Mouse (Mus musculus) embryonic facial prominence, embryonic 11.5 days (tissue): ENCODE measurements at regions not wholly inside any gene's neighbourhood (a gene's known extent, or its start where the extent isn't known, plus 50 kb on each side); places are given as distances from the start of the nearest gene placed in this dataset.

Experiments
- ATAC-seq: fragments of 200-750 bp; cut with Nextera tagmentation; replicated peaks from 2 replicates; pipeline ENCODE4 v1.8.0; 2017; ENCODE audit warnings: low read depth; ENCODE audit not compliant: insufficient number of reproducible peaks, low FRiP score, low TSS enrichment
- DNase-seq: peaks from one replicate; pipeline ENCODE4 v3.0.0-alpha.2; 2015; ENCODE audit warnings: low spot score
- H3K27ac ChIP-seq: fragments of 300-500 bp; sonication (generic); replicated peaks from 2 replicates; pipeline ENCODE4 v1.5.1; 2014; ENCODE audit warnings: mild to moderate bottlenecking, low read depth, low read length, control low read depth
- H3K27me3 ChIP-seq: fragments of 300-500 bp; sonication (generic); 2 replicates; pipeline ENCODE4 v1.6.1; 2014; ENCODE audit warnings: mild to moderate bottlenecking, low read length, moderate library complexity, mixed read lengths; ENCODE audit not compliant: control insufficient read depth, insufficient read depth
- H3K36me3 ChIP-seq: fragments of 300-500 bp; sonication (generic); replicated peaks from 2 replicates; pipeline ENCODE4 v1.6.1; 2014; ENCODE audit warnings: low read depth, mild to moderate bottlenecking, low read length, moderate library complexity, mixed read lengths; ENCODE audit not compliant: control insufficient read depth, insufficient read depth
- H3K4me1 ChIP-seq: fragments of 300-500 bp; sonication (generic); 2 replicates; pipeline ENCODE4 v1.6.1; 2014; ENCODE audit warnings: low read length, mixed read lengths; ENCODE audit not compliant: control insufficient read depth, insufficient read depth
- H3K4me2 ChIP-seq: fragments of 300-500 bp; sonication (generic); 2 replicates; pipeline ENCODE4 v1.6.1; 2014; ENCODE audit warnings: low read depth, mild to moderate bottlenecking, control low read depth, low read length, moderate library complexity
- H3K4me3 ChIP-seq: fragments of 300-500 bp; sonication (generic); 2 replicates; pipeline ENCODE4 v1.5.1; 2014; ENCODE audit warnings: low read depth, low read length, control low read depth
- H3K9ac ChIP-seq: fragments of 300-500 bp; sonication (generic); replicated peaks from 2 replicates; pipeline ENCODE4 v1.6.1; 2014; ENCODE audit warnings: mild to moderate bottlenecking, control low read depth, low read length
- H3K9me3 ChIP-seq: fragments of 300-500 bp; sonication (generic); replicated peaks from 2 replicates; pipeline ENCODE4 v1.6.1; 2016; ENCODE audit warnings: mild to moderate bottlenecking, low read length, inconsistent platforms, mixed read lengths; ENCODE audit not compliant: control insufficient read depth
- whole genome bisulfite sequencing: fragments of 180-500 bp; shearing (Covaris S2); extraction: QIAGEN DNeasy Blood & Tissue Kit; methylation state at CpG from one replicate; pipeline ENCODE4 v1.1.7; 2014; 5-methylcytosine and 5-hydroxymethylcytosine counted together

- no peaks in the 10 kb centered on the region for H3K4me1 ChIP-seq
- H3K9me3 ChIP-seq = no peaks in the 10 kb centered on the region
- H3K36me3 ChIP-seq = no peaks in the 10 kb centered on the region
- no peaks in the 10 kb centered on the region for H3K27me3 ChIP-seq
- H3K4me3 ChIP-seq = no peak overlapping the region
- no peak overlapping the region for H3K9ac ChIP-seq
- no peak overlapping the region for H3K4me2 ChIP-seq
- no peak for ATAC-seq
- H3K27ac ChIP-seq = no peak overlapping the region
- DNase-seq = no peak
- WGBS = 77% methylated on average over 6 of the region's 6 CpGs
These were observed 52.0 kb upstream of the Vtcn1 start for GRCm38 (mm10) chr3:100773237-100773636.

GRCm38 (mm10) chr3:100771363-100771762 is 53.9 kb upstream of the Vtcn1 start:
- H3K4me1 ChIP-seq = no peaks in the 10 kb centered on the region
- H3K4me2 ChIP-seq = no peak overlapping the region
- no peak overlapping the region for H3K27ac ChIP-seq
- no peak overlapping the region for H3K9ac ChIP-seq
- WGBS = 79% methylated on average over 4 of the region's 4 CpGs
- no peaks in the 10 kb centered on the region for H3K36me3 ChIP-seq
- H3K4me3 ChIP-seq = no peak overlapping the region
- no peaks in the 10 kb centered on the region for H3K27me3 ChIP-seq
- ATAC-seq = no peak
- DNase-seq = no peak
- no peaks in the 10 kb centered on the region for H3K9me3 ChIP-seq

GRCm38 (mm10) chr3:100770841-100771240 is 54.4 kb upstream of the Vtcn1 start:
- no peak for ATAC-seq
- Histone ChIP-seq H3K9ac (no peak overlapping the region), H3K36me3 (no peaks in the 10 kb centered on the region), H3K9me3 (no peaks in the 10 kb centered on the region), H3K27ac (no peak overlapping the region), H3K4me1 (no peaks in the 10 kb centered on the region), H3K4me2 (no peak overlapping the region), H3K4me3 (no peak overlapping the region), H3K27me3 (no peaks in the 10 kb centered on the region)
- WGBS = 80% methylated on average over 3 of the region's 3 CpGs
- no peak for DNase-seq

GRCm38 (mm10) chr3:100769146-100769545 is 56.1 kb upstream of the Vtcn1 start:
- ATAC-seq (no peak), DNase-seq (no peak)
- Histone ChIP-seq H3K27me3 (no peaks in the 10 kb centered on the region), H3K9ac (no peak overlapping the region), H3K4me2 (no peak overlapping the region), H3K9me3 (no peaks in the 10 kb centered on the region), H3K27ac (no peak overlapping the region), H3K4me1 (no peaks in the 10 kb centered on the region), H3K4me3 (no peak overlapping the region), H3K36me3 (no peaks in the 10 kb centered on the region)
- WGBS = 86% methylated on average over 4 of the region's 4 CpGs

- DNase-seq (peak; percentile 74), ATAC-seq (peak; percentile 76)
- 22% methylated on average over 15 of the region's 15 CpGs for WGBS
- H3K4me2 ChIP-seq = peak overlapping the region; percentile 6; the same call in 1 of the 2 replicates
- H3K27ac ChIP-seq = no peak overlapping the region
- no peaks in the 10 kb centered on the region for H3K36me3 ChIP-seq
- H3K4me3 ChIP-seq = no peak overlapping the region
- no peaks in the 10 kb centered on the region for H3K4me1 ChIP-seq
- no peaks in the 10 kb centered on the region for H3K27me3 ChIP-seq
- H3K9ac ChIP-seq = peak overlapping the region; percentile 19; the same call in 1 of the 2 replicates
- no peaks in the 10 kb centered on the region for H3K9me3 ChIP-seq
These were observed 57.1 kb upstream of the Vtcn1 start for GRCm38 (mm10) chr3:100768170-100768624.

GRCm38 (mm10) chr3:100765323-100765722 is 59.9 kb upstream of the Vtcn1 start:
- H3K36me3 ChIP-seq = no peaks in the 10 kb centered on the region
- H3K4me3 ChIP-seq = no peak overlapping the region
- H3K4me1 ChIP-seq = no peaks in the 10 kb centered on the region
- no peak overlapping the region for H3K9ac ChIP-seq
- no peak overlapping the region for H3K27ac ChIP-seq
- no peak overlapping the region for H3K4me2 ChIP-seq
- ATAC-seq (no peak), DNase-seq (no peak)
- no peaks in the 10 kb centered on the region for H3K27me3 ChIP-seq
- H3K9me3 ChIP-seq = no peaks in the 10 kb centered on the region
- 74% methylated on average over 7 of the region's 7 CpGs for WGBS

GRCm38 (mm10) chr3:100762895-100763294 is 62.4 kb upstream of the Vtcn1 start:
- no peaks in the 10 kb centered on the region for H3K27me3 ChIP-seq
- no peaks in the 10 kb centered on the region for H3K9me3 ChIP-seq
- H3K4me1 ChIP-seq = no peaks in the 10 kb centered on the region
- H3K4me3 ChIP-seq = no peak overlapping the region
- no peak for ATAC-seq
- H3K4me2 ChIP-seq = no peak overlapping the region
- DNase-seq = no peak
- no peaks in the 10 kb centered on the region for H3K36me3 ChIP-seq
- no peak overlapping the region for H3K27ac ChIP-seq
- H3K9ac ChIP-seq = no peak overlapping the region

- Histone ChIP-seq H3K36me3 (no peaks in the 10 kb centered on the region), H3K4me1 (no peaks in the 10 kb centered on the region), H3K9ac (no peak overlapping the region), H3K27ac (no peak overlapping the region), H3K9me3 (no peaks in the 10 kb centered on the region), H3K27me3 (no peaks in the 10 kb centered on the region), H3K4me3 (no peak overlapping the region), H3K4me2 (no peak overlapping the region)
- ATAC-seq (no peak), DNase-seq (no peak)
- WGBS = 77% methylated on average over 3 of the region's 3 CpGs
These were observed 65.9 kb upstream of the Vtcn1 start for GRCm38 (mm10) chr3:100759091-100759941.
